ENCODE assay signal across 9 mouse cellular contexts in the genomic region with DNA sequence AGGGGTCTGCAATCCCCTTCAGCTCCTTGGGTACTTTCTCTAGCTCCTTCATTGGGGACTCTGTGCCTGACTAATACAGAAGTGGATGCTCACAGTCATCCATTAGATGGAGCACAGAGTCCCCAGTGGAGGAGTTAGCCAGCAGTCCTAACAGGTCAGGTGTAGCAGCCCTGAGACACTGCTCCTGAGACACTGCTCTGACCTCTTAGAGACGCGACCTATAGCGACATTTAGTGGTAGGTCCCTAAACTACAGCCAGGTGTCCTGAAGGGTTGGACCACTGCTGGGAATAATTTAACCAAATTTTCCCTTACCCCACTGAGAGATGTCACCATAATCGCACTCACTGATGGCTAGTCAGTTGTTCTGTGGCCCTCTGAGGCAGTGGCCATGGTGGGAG.
A peak's percentile ranks its signal among the peaks of the same experiment; 100 is the strongest.
DNase-seq lines count a peak whose midpoint lies in the region; ATAC-seq and TF ChIP-seq lines count a peak whose summit lies in the region.
"Had no signal": no experiment of that assay in that cellular context is flagged by ENCODE, and none has a peak within 500 bp of the region (broad histone marks: within the 10 kb centered on the region; RNA-seq: fewer than 3 reads in every experiment).

No protein-coding gene starts in this region.

- H3K27me3 ChIP-seq in embryonic facial prominence, embryonic 11.5 days (ENCODE audit: control insufficient read depth, insufficient read depth, low read length), result no peaks in the 10 kb centered on the region
- no peaks in the 10 kb centered on the region for H3K27me3 ChIP-seq in limb, embryonic 10.5 days (ENCODE audit: low read depth, poor library complexity, severe bottlenecking)
- no peaks in the 10 kb centered on the region for H3K27me3 ChIP-seq in midbrain, postnatal 0 days (ENCODE audit: insufficient read depth, low read length)

- peak; percentile 78; the same call in 1 of the 2 replicates for ATAC-seq in embryonic facial prominence, embryonic 11.5 days (replicated peaks; ENCODE audit: insufficient number of reproducible peaks, low FRiP score, low TSS enrichment, low read depth)
- no peak for ATAC-seq in midbrain, postnatal 0 days (ENCODE audit: low FRiP score)

- TF ChIP-seq CTCF in layer of hippocampus, adult 2 months (conservative IDR thresholded peaks at IDR 0.05), result peak; percentile 82
- peak; percentile 74 for TF ChIP-seq CTCF in midbrain, postnatal 0 days (IDR thresholded peaks at IDR 0.05)

- peak in 1 of 2 experiments; percentile 18 for DNase-seq in layer of hippocampus, adult 2 months (ENCODE audit: low spot score in 2 of 2)
- no peak for DNase-seq in layer of hippocampus, postnatal 36 days
- peak; percentile 75 for DNase-seq in adrenal gland, postnatal 14 days
- peak; percentile 80 for DNase-seq in embryonic facial prominence, embryonic 11.5 days (ENCODE audit: low spot score)
- DNase-seq in heart, postnatal 36 days, result peak; percentile 57 to 60
- peak; percentile 65 for DNase-seq in limb, embryonic 10.5 days (ENCODE audit: low spot score)
- peak; percentile 68 for DNase-seq in midbrain, postnatal 0 days (ENCODE audit: low spot score)
- peak; percentile 42 for DNase-seq in thymus, postnatal 0 days (ENCODE audit: low spot score)

- H3K36me3 ChIP-seq in embryonic facial prominence, embryonic 11.5 days (replicated peaks; ENCODE audit: control insufficient read depth, insufficient read depth, low read depth, low read length), result no peaks in the 10 kb centered on the region
- H3K36me3 ChIP-seq in limb, embryonic 10.5 days, result no peaks in the 10 kb centered on the region
- no peaks in the 10 kb centered on the region for H3K36me3 ChIP-seq in midbrain, postnatal 0 days (ENCODE audit: insufficient read depth, low read length)

- intact Hi-C loops in heart, postnatal 36 days (cut with DNase I), result loop anchor here (1.0 to 5.0 kb wide), 5 partner anchors 101 to 375 kb away; no protein-coding TSS in a partner anchor

- H3K4me2 ChIP-seq in embryonic facial prominence, embryonic 11.5 days (ENCODE audit: low read depth, low read length), result no peak overlapping the region
- no peak overlapping the region for H3K4me2 ChIP-seq in midbrain, postnatal 0 days (ENCODE audit: low read depth, low read length, poor library complexity, severe bottlenecking)

- no peaks in the 10 kb centered on the region for H3K9me3 ChIP-seq in embryonic facial prominence, embryonic 11.5 days (replicated peaks; ENCODE audit: control insufficient read depth, low read length)
- H3K9me3 ChIP-seq in limb, embryonic 10.5 days (replicated peaks), result no peaks in the 10 kb centered on the region
- no peaks in the 10 kb centered on the region for H3K9me3 ChIP-seq in midbrain, postnatal 0 days (ENCODE audit: low read length)

- H3K27ac ChIP-seq in layer of hippocampus, adult 2 months, result no peak overlapping the region
- H3K27ac ChIP-seq in embryonic facial prominence, embryonic 11.5 days (replicated peaks; ENCODE audit: low read depth, low read length), result no peak overlapping the region
- H3K27ac ChIP-seq in limb, embryonic 10.5 days, result no peak overlapping the region
- H3K27ac ChIP-seq in midbrain, postnatal 0 days (ENCODE audit: low read depth, low read length), result no peak overlapping the region
- H3K27ac ChIP-seq: macrophage had no signal

- 5% methylated on average over 4 of the region's 4 CpGs for WGBS in embryonic facial prominence, embryonic 11.5 days
- WGBS in limb, embryonic 10.5 days, result 5% methylated on average over 4 of the region's 4 CpGs
- 10% methylated on average over 4 of the region's 4 CpGs for WGBS in midbrain, postnatal 0 days

- H3K4me3 ChIP-seq in layer of hippocampus, adult 2 months, result no peak overlapping the region
- no peak overlapping the region for H3K4me3 ChIP-seq in embryonic facial prominence, embryonic 11.5 days (ENCODE audit: low read depth, low read length)
- H3K4me3 ChIP-seq in limb, embryonic 10.5 days, result no peak overlapping the region
- no peak overlapping the region for H3K4me3 ChIP-seq in midbrain, postnatal 0 days (ENCODE audit: low read depth, low read length)

- no peak overlapping the region for H3K9ac ChIP-seq in embryonic facial prominence, embryonic 11.5 days (replicated peaks; ENCODE audit: low read length)
- H3K9ac ChIP-seq in midbrain, postnatal 0 days (replicated peaks; ENCODE audit: low read length, poor library complexity, severe bottlenecking), result no peak overlapping the region

- no peaks in the 10 kb centered on the region for H3K4me1 ChIP-seq in embryonic facial prominence, embryonic 11.5 days (ENCODE audit: control insufficient read depth, insufficient read depth, low read length)
- H3K4me1 ChIP-seq in limb, embryonic 10.5 days, result peaks cover 12% of the 10 kb centered on the region
- no peaks in the 10 kb centered on the region for H3K4me1 ChIP-seq in midbrain, postnatal 0 days (ENCODE audit: insufficient read depth, low read length)

Comparison
In these comparisons a context has a peak if more than half of its experiments do, and no peak if none do; other contexts are left out.
1. DNase-seq: peak in adrenal gland, postnatal 14 days (single experiment), embryonic facial prominence, embryonic 11.5 days (single experiment), heart, postnatal 36 days (2 of 2), limb, embryonic 10.5 days (single experiment), midbrain, postnatal 0 days (single experiment) and thymus, postnatal 0 days (single experiment); none in layer of hippocampus, postnatal 36 days (0 of 2).